Mouse (Mus musculus) WW6 (cell line): ENCODE results near the gene Neurod1.

Experiments
- DNase-seq: peaks from one replicate; pipeline ENCODE4 v3.0.0-alpha.2; 2013; ENCODE audit warnings: low read depth, low spot score

The Neurod1 gene

GRCm38 (mm10) chr2:79443401-79443800 is 13.2 kb downstream of the Neurod1 start:
- DNase-seq: no peak

- no peak for DNase-seq
These were observed 13.6 kb downstream of the Neurod1 start for GRCm38 (mm10) chr2:79442906-79443305.

GRCm38 (mm10) chr2:79442227-79442626 is 14.3 kb downstream of the Neurod1 start:
- no peak for DNase-seq

GRCm38 (mm10) chr2:79430061-79430460 is 26.5 kb downstream of the Neurod1 start:
- DNase-seq: no peak

- DNase-seq: no peak
These were observed 26.9 kb downstream of the Neurod1 start for GRCm38 (mm10) chr2:79429650-79430049.

GRCm38 (mm10) chr2:79429108-79429507 is 27.4 kb downstream of the Neurod1 start:
- no peak for DNase-seq

- DNase-seq: no peak
These were observed 27.9 kb downstream of the Neurod1 start for GRCm38 (mm10) chr2:79428569-79429104.

- no peak for DNase-seq
These were observed 28.5 kb downstream of the Neurod1 start for GRCm38 (mm10) chr2:79428022-79428421.

- no peak for DNase-seq
These were observed 34.9 kb downstream of the Neurod1 start for GRCm38 (mm10) chr2:79421696-79422095.

GRCm38 (mm10) chr2:79414505-79414904 is 42.0 kb downstream of the Neurod1 start:
- DNase-seq: no peak

GRCm38 (mm10) chr2:79410903-79411255 is 45.7 kb downstream of the Neurod1 start:
- no peak for DNase-seq

- no peak for DNase-seq
These were observed 46.2 kb downstream of the Neurod1 start for GRCm38 (mm10) chr2:79410247-79410902.

- DNase-seq: no peak
These were observed 50.7 kb downstream of the Neurod1 start for GRCm38 (mm10) chr2:79405661-79406405.
